Mouse (Mus musculus) embryonic stem cell, embryonic (primary cell): Measurements from ENCODE around the gene Plekhm3.

Source experiments
- CTCF ChIA-PET, 4 experiments: fragments of 300-600 bp in 2 of 4; fragments of 350-600 bp in 2 of 4; sonication (Branson Sonifier 250); formaldehyde crosslinking; loops; one replicate each; lab custom pipeline; 2022; ENCODE audit warnings: inconsistent platforms in 2 of 4; lab: Charles Lee
- POLR2A ChIA-PET, 4 experiments: fragments of 300-600 bp in 2 of 4; fragments of 350-600 bp in 2 of 4; sonication (Branson Sonifier 250); formaldehyde crosslinking; loops; one replicate each; lab custom pipeline; 2022; ENCODE audit warnings: antibody characterized with exemption in 4 of 4, inconsistent platforms in 1 of 4; lab: Charles Lee

Plekhm3 gene

DNA sequence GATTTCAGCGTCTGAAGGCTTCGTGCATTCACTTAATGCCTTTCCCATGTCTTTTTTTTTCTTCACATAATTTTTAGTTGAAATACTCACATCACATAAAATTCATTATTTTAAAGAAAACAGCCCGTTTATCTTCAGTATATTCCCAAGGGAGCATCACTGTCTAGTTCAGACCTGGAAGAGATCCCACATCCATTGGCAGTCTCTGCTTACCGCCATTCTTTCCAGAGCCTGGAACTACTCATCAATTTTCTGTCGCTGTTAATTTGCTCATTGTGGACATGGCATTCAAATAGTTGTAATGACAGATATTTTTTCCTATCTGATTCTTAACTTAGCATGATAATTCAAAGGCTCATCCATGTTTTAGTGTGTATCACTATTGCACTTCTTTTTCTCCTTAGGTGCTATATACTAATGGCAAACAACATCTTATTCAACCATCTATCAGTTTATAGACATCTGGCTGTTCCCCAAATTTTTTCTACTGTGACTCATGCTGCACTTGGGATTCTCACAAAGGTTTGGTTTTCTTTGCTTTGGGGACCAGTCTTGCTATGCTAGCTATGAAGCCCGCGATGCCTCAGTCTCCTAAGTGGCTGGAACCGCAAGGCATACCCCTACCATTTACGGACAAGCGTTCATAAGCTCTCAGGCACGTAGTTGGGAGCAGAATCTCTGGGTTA, 96.2 kb downstream of the Plekhm3 start:
- CTCF ChIA-PET = no interaction called here
- POLR2A ChIA-PET = interaction anchor here in 1 of 4 experiments (0.7 kb wide), 1 partner anchor 19 kb away, joined by 4 read pairs; no protein-coding TSS in a partner anchor

DNA sequence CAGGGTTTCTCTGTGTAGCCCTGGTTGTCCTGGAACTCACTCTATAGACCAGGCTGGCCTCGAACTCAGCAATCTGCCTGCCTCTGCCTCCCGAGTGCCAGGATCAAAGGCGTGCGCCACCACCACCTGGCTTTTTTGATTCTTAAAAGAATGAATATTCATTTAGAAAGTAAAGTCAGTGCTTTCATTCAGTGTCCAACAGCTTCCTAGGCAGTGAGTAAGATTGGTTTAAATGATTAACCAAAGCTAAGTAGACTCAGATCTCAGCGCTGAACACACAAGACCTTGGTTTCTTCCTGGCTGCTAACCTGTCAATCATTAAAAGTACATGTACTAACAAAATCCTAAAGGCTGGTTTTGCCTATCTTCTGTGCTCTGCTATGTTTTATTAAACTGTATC, 96.8 kb downstream of the Plekhm3 start:
- POLR2A ChIA-PET = interaction anchor here in 1 of 4 experiments (1.4 kb wide), 1 partner anchor 8 kb away, joined by 4 read pairs; no protein-coding TSS in a partner anchor
- CTCF ChIA-PET = no interaction called here

DNA sequence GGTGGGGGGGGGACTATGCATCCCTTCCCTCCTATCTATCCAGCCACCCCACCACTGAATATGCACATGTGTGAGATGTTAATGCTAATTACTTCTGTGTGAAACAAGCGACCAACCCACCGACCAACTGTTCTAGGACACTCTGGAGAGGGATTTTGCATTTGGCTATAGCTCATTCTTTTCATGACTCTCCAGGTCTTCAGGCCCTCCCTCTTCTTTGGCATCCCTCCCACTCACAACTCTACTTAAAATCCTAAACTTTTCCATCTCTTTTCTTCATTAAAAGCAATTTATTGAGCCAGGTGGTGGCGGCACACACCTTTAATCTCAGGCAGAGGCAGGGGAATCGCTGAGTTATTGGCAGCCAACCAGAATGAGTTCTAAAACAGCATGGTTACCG, 101.8 kb downstream of the Plekhm3 start:
- POLR2A ChIA-PET = no interaction called here

DNA sequence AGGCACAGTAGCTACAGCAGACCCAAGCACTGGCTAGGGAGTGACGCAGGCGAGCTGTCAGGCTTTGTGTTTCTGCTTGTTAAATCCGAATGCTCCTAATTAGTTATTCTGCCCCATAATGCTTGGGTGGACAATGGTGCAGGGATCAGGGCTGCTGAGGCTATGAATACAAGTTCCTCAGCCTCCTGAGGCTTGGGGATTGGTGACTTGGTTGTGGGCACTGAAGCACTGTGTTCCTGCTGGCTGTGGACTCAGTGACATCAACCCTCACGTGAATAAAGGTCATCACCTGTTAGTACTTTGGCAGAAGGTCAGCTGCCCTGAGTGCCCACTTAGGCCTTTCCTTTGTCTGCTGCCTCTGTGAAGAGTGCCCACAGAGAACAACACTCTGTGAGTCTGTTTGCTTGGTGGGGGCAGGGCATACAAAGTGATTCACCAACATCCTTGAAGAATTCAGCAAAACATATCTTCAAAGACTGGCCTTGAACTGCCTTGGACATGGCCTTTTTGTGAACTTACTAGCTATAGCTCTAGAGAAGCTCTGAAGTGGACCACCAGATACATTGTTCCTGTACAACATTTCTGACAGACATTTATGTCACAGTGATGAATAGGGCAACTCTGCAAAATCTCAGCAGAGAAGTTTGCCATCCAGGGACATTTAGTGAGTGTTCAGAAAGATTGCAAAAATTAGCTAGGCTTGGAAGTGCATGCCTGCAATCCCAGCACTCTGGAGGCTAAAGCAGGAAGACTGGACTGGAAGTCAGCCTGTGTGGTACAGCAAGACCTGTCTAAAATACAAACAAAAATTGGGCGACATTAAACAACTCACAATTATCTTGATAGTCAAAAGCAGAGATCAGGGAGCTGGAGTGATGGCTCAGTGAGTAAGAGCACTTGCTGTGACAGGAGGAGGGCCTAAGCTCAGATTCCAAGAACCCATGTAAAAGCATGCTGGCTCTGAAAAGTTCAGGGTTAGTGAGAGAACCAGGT, 102.6 kb downstream of the Plekhm3 start:
- POLR2A ChIA-PET = interaction anchor here in 2 of 4 experiments (0.5 to 0.9 kb wide), 2 partner anchors 83 to 124 kb away, joined by 3 to 4 read pairs; no protein-coding TSS in a partner anchor
- CTCF ChIA-PET = interaction anchor here in 3 of 4 experiments (0.5 to 1.5 kb wide), 3 partner anchors 30 to 1544 kb away, joined by 3 to 4 read pairs (median 3); no protein-coding TSS in a partner anchor

More for the DNA sequence above, 101.8 kb downstream of the Plekhm3 start:
- CTCF ChIA-PET = no interaction called here

DNA sequence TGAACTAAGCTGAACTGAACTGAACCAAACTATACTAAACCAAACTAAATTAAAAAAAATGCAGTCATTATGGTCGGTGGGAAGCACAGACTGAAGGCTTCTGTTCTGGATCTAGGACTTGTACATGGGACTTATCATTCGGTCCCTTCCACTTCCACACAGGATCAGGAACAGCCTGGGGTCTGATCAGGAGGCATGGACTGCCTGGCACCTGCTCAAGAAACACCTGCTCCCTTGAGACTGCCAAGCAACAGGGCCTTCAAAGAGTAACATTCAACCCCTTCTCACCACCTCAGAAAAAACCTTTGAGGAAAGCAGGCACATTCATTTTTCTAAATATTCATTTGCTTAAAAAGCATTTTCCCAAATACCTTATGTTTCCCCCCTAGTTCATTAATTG, 103.4 kb downstream of the Plekhm3 start:
- CTCF ChIA-PET = interaction anchor here in 1 of 4 experiments (1.5 kb wide), 1 partner anchor 65 kb away, joined by 4 read pairs; no protein-coding TSS in a partner anchor
- POLR2A ChIA-PET = interaction anchor here in 2 of 4 experiments (0.9 kb wide), 2 partner anchors 123 to 731 kb away, joined by 3 read pairs; partner anchors contain the start of gene Klf7 (in 1 of the 2)

DNA sequence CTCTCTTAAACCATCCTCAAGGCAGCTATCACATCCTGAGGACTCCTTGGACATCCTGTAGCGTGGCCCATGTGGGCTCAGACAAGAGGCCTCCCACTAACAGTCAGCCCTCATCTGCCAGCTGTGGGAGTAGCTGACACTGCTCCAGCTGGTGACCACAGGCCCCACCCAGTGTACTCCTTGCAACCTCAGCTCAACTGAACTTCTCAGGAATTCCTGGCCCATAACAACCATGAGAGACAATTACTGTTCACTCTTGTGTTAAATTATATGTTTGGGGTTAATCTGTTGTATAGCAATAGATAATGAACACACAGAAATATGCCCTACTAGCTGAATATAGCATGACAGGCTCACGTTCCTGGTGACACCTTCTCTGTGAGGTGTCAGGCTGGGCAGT, 104.4 kb downstream of the Plekhm3 start:
- ChIA-PET POLR2A (interaction anchor here in 1 of 4 experiments (0.9 kb wide), 1 partner anchor 731 kb away, joined by 3 read pairs; the partner anchor contains the start of gene Klf7), CTCF (no interaction called here)

DNA sequence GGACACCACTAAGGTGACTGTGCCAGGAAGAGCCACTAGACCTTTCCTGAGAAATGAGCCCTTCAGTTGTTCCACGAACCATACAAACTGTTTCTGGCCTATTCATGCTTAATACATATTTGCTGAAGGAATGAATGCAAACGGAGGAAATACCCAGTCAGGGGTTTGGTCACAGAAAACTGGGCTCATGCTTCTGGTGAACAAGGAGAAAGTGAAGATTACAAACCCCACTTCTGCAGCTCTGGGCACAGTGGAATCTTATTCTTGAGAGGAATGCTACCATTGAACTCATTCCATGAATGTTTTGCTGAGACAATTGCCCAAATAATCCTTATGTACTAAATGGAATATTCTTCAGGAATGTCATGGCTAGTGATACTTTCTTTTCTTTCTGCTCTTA, 106.3 kb downstream of the Plekhm3 start:
- ChIA-PET POLR2A (interaction anchor here in 1 of 4 experiments (0.6 to 0.7 kb wide), 2 partner anchors 34 to 75 kb away, joined by 3 read pairs; no protein-coding TSS in a partner anchor), CTCF (interaction anchor here in 2 of 4 experiments (0.6 kb wide), 2 partner anchors 23 to 57 kb away, joined by 3 to 7 read pairs; no protein-coding TSS in a partner anchor)

DNA sequence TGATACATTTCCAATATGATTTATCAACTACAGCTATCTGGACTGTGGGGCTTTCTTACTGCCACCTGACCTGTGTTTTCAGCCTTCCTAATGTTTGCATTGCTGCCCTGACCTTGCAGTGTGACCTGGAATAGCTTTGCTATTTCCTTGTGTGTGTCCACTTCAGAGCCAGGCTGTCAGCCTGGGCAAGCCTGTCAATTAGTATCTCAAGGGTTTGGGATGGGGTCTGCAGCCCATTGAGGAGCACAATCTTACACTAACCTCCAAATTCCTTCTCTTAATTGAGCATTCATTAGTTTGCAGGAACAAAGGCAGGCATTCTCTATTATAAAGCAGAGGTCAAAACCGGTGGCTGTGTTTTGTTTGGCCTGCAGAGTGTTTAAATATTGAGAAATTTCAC, 107.6 kb downstream of the Plekhm3 start:
- ChIA-PET CTCF (no interaction called here), POLR2A (interaction anchor here in 2 of 4 experiments (0.7 to 3.4 kb wide), 3 partner anchors 12 to 1759 kb away, joined by 3 to 17 read pairs (median 3); no protein-coding TSS in a partner anchor)

DNA sequence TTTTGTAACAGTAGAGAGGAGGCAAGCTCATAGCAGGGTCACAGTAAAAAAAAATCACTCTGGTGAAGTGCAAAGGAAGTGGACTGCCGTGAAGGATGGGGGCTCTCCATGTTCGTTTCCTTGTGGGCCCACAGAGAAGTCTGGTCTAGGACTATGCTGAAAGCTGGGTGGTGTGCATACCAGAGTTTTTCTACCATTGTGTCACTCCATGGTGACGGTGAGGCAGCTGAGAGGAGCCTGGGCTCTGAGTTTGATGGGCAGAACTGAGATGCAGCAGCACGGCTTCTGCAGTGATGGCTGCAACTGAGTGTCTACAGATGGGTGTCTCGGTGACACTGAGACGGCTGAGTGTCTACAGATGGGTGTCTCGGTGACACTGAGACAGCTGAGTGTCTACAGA, 108.5 kb downstream of the Plekhm3 start:
- CTCF ChIA-PET = no interaction called here
- POLR2A ChIA-PET = interaction anchor here in 2 of 4 experiments (0.9 to 3.4 kb wide), 5 partner anchors 11 to 330 kb away, joined by 3 to 17 read pairs (median 3); partner anchors contain the start of genes Creb1 (in 1 of the 2) and Fzd5 (in 1 of the 2)

DNA sequence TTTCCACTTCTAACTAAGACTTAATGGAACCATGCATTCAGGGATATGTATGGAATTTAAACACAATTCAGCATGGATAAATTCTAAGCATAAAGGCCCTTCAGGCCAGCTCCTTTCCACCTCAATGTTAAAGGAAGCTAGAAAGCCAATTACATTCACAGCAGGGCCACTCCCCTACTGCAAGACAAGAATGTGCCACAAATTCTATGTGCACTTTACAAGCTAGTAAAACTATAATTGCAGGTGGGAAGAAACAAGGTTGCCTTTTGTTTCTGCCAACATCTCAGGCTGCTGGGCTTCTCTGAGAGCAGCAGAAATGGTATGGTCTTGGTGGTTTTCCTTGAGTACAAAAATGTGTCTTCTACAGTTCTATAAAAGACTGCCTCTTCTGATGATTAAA, 109.1 kb downstream of the Plekhm3 start:
- POLR2A ChIA-PET = interaction anchor here in 2 of 4 experiments (0.9 to 3.4 kb wide), 6 partner anchors 11 to 331 kb away, joined by 3 to 17 read pairs (median 3); partner anchors contain the start of genes Ccnyl1 (in 1 of the 2), Creb1 (in 1 of the 2) and Fzd5 (in 1 of the 2)
- CTCF ChIA-PET = no interaction called here

DNA sequence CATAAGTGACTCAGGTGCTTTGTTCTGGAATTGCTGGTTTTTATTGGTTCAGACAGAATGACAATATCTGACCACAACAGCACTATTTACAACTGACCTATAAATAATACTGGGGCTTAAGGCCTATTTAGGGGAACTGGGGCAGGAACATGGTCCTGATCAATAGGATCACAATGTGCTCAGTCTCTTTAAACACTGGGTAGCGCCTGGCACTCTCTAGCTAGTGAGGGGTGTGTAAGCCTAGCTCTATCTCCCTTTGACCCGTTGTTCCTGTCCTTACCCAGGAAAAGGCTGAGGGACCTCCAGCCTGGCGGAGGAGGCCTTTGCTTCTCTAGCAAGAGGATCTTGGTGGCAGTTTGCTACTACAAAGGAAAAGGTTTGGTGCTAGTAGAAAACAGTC, 111.6 kb downstream of the Plekhm3 start:
- ChIA-PET POLR2A (interaction anchor here in 2 of 4 experiments (0.6 to 1.9 kb wide), 3 partner anchors 51 to 155 kb away, joined by 3 to 5 read pairs (median 4); partner anchors contain the start of gene Ccnyl1 (in 1 of the 2)), CTCF (no interaction called here)

DNA sequence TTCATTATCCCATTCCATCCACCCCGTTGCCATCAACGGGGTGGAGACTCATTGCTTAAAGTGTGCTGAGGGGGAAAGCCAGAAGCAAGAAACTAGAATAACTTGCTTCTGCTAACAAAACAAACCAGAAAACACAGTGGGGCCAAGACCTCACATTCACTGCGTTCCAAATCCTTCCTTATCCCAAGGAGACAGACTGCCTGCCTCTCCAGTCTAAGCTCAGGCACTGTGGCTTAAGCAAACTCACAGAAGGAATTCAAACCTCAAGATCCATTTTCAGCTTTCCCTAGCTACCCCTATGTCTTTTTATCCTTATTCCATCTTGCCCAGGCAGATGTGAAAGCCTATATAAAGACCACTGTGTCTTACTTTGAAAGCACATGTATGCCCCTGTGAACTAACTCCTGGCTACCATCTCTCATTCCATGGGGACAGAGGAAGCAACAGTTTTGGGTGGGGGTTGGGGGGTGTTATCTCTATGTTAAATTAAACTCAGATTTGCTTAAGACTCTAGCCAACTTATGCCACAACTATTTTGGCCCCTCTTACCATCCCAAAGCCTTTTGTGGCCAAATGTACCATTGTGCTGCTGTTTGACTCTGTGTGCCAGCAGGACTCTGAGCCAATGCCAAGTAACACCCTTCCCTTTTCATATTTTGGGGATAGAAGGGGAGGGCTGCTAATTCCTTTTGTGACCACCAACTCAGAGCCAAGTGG, 112.6 kb downstream of the Plekhm3 start:
- ChIA-PET CTCF (no interaction called here), POLR2A (interaction anchor here in 2 of 4 experiments (1.5 to 1.9 kb wide), 2 partner anchors 52 to 154 kb away, joined by 3 to 5 read pairs; partner anchors contain the start of gene Ccnyl1 (in 1 of the 2))

DNA sequence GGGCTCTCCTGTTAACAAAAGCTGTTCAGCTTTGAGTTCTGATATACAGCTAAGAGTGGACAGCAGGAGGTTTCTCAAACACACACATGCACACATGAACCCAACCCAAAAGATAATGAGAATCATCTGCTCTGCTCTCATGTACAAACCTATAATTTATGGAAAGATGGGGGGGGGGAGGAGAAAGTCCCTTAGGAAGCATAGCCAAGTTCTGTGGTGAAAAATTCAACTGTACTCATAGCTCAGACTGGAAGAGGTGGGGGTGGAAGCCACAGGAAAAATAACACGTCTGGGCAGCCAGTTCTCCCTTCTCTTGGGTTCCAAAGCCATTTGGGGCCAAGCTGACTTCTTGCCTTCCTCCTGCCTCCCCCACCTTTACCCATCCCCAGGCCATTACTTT, 115.7 kb downstream of the Plekhm3 start:
- ChIA-PET POLR2A (interaction anchor here in 2 of 4 experiments (0.5 to 0.6 kb wide), 2 partner anchors 20 to 336 kb away, joined by 3 to 4 read pairs; no protein-coding TSS in a partner anchor), CTCF (no interaction called here)

DNA sequence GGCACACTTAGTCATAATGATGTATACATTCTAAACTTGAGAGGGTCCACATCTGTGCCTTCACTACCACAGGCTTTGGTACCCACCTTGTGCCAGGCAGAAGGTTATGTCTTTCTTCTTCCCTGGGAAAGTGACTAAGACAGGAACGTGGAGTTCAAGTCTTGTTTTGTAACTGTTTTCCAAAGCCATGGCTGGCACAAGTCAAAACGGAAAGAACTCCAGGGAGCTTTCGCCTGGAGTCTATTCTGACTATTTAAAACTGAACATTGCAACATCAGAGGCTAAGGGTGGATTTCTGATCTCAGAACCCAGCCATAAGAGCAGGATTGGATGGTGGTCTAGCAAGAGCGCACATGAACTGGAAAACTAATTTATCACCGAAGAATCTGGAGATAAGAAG, 120.0 kb downstream of the Plekhm3 start:
- ChIA-PET CTCF (interaction anchor here in 1 of 4 experiments (0.6 kb wide), 1 partner anchor 343 kb away, joined by 3 read pairs; no protein-coding TSS in a partner anchor), POLR2A (interaction anchor here in 1 of 4 experiments (4.1 kb wide), 1 partner anchor 11 kb away, joined by 17 read pairs; no protein-coding TSS in a partner anchor)

DNA sequence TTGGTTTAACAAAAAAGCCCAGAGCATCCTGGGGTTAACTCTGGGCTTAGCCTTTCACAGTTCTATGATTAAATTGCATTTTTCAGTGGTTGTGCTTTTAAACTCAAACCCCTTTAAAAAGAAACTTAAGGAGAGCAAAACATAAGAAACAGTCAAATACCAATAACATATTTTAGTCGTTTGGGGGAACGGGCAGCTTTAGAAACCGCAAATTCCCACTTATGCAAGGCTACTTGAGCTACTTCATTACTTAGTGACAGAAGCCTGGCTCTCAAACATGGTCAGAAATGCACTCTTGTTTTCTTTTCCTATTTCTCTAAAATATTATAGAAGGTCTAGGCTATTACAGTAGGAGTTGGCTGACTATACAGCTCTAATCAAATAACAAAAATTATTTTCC, 120.5 kb downstream of the Plekhm3 start:
- ChIA-PET CTCF (interaction anchor here in 1 of 4 experiments (0.6 kb wide), 1 partner anchor 343 kb away, joined by 3 read pairs; no protein-coding TSS in a partner anchor), POLR2A (interaction anchor here in 1 of 4 experiments (4.1 kb wide), 1 partner anchor 11 kb away, joined by 17 read pairs; no protein-coding TSS in a partner anchor)

DNA sequence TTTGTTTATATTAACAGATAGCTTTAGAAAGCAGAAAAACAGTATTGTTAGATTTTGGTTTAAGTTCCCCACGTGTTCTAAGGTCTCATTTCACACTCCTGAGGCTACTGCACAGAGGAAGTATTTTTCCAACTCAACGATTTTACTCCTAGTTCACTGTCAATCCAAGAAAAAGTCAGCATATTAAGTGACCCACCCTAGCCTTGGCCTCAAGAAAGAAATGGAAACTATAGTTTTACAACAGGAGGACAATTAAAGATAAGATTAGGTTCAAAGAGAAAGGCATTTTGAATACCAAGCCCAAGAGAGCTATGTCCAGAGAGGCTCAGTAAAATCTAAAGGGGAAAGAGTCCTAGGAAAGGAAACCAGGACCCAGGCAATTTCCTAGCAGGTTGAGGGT, 125.1 kb downstream of the Plekhm3 start:
- CTCF ChIA-PET = no interaction called here

DNA sequence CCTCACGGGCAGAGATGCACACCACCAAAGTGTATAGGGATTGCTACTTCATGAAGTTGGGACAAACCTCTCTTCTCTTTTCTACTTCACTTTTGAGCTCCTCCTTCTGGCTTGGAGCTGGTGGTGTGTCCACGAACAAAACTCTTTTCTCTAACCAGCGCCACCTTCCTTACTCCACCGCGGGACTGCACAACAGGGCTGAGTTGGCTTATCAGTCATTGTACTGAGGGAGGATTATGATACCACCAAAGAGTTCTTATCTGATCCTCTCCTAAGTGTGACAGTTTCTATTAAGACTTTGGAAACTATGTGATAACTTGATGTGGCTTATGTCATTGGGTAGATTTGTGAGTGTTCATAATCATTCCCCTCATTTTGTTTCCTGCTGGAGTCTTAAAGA, 129.2 kb downstream of the Plekhm3 start:
- ChIA-PET POLR2A (no interaction called here), CTCF (interaction anchor here in 2 of 4 experiments (0.5 to 1.2 kb wide), 2 partner anchors 22 to 110 kb away, joined by 3 read pairs; no protein-coding TSS in a partner anchor)

More for the DNA sequence above, 125.1 kb downstream of the Plekhm3 start:
- POLR2A ChIA-PET = interaction anchor here in 1 of 4 experiments (0.6 to 1.0 kb wide), 2 partner anchors 94 to 141 kb away, joined by 3 read pairs; partner anchors contain the start of genes Ccnyl1 and Fzd5
